Mouse (Mus musculus): Measurements from ENCODE around the gene Zmynd15.

- no peak for TF ChIP-seq CTCF (IDR thresholded peaks at IDR 0.05; ENCODE audit: low read depth)
- no peak for TF ChIP-seq EP300 (IDR thresholded peaks at IDR 0.05; ENCODE audit: low read depth)
Observed at GRCm38 (mm10) chr11:70410297-70410643, 49.0 kb upstream of the Zmynd15 start.

Measured in heart, postnatal 0 days (tissue).